Mouse (Mus musculus): ENCODE data around the gene Tmtc4.

Tmtc4 gene

DNA sequence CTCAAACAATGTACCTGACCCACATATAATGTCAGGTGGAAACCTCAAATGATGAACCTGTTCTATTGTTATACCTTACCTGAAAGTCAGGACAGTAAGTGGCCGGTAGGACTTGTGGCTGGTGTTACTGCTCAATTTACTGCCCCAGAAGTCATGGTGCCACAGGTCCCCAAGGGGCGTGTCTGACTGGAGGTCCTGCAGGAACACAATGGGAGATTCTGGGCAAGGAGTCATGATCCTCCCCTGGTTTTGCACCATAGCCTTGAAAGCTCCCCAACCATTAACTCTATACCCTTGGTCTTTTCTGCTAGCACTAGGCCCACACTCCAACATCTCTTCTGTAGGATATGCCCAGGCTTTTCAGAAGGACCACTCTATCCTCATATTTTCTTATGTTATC lies 10.7 kb downstream of the Tmtc4 start:
- DNase-seq, result peak; percentile 70

DNA sequence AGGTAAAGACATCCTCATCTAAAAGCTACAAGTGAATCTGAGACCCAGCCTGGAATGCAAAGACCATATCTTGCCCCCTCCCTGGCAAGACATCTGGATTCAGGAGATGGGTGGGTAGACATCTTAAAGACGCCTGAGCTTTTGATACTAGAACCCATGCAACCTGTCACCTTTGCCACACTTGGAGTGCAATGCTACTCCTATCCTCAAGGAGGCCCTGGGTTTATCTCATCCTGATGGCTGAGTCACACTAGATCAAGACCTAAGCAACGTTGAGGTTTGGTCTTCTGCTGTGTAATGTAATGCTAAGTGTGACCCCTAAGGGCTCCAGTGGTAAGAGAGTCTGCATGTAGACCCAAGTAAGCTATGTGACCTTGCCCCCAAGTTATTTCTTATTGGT lies 15.8 kb downstream of the Tmtc4 start:
- peak; percentile 51 for DNase-seq

- peak; percentile 89 for DNase-seq
Measured at GRCm38 (mm10) chr14:122957941-122958340, 25.9 kb downstream of the Tmtc4 start.

DNA sequence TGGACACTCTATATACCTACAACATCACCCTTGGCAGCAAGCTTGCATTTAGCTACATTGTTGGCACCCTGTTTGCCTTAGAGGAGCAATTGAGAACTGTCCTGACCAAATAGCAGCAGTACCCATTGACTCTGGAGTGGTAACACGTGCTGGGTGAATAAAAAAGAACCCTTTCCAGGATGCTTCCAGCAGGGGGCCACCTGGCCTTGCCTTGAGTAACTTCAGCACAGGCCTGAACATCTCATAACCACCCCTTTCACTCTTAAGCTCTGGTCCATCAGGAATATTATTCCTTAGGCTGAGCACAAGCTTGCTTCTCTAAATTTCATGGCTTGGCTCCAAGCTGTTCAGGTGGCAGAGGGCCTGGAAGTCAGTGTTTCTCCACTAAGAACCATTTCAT lies 30.5 kb downstream of the Tmtc4 start:
- DNase-seq, result no peak

DNA sequence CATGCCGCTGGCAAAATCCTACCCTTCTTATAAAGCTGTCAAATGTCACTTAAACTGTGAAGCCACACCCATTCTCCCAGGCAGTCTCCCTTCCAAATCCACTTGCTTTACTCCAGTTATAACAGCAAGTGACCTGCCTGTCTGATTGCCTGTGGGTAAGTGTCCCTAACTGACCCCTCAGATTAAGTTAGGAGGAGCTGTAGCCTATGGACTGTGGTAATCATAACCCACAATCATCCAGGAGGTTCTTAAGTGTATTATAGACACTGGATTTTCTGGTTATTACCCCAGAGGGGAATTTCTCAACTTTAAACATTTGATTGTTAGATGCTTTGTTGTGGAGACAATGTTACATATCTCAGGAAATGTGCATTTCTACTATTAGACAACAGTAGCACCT lies 31.3 kb downstream of the Tmtc4 start:
- no peak for DNase-seq

- DNase-seq, result no peak
Measured at GRCm38 (mm10) chr14:122951676-122952445, 32.0 kb downstream of the Tmtc4 start.

GRCm38 (mm10) chr14:122950915-122951314 lies 32.9 kb downstream of the Tmtc4 start:
- no peak for DNase-seq

- no peak for DNase-seq
Measured at GRCm38 (mm10) chr14:122943475-122943853, 40.4 kb downstream of the Tmtc4 start.

- no peak for DNase-seq
Measured at GRCm38 (mm10) chr14:122942757-122943474, 40.9 kb downstream of the Tmtc4 start.

DNA sequence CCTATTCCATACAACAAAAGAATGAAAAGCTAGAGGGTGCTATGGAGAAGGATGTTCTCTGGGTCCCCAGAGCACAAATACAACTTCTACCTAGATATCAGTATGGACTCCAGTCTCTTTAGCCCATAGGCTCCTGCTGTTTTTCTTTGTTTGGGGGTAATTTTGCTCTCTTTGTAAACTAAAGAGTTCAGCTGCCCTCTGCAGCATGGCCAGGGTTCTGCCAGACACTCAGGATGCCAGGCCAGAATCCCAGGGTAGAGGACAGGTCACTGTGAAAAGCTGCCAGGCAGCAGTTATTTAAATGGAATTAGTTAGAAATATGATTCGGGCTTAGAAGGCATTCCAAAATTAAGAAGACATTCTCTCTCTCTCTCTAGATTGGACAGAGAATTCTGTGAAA lies 47.4 kb downstream of the Tmtc4 start:
- DNase-seq, result peak; percentile 42

DNA sequence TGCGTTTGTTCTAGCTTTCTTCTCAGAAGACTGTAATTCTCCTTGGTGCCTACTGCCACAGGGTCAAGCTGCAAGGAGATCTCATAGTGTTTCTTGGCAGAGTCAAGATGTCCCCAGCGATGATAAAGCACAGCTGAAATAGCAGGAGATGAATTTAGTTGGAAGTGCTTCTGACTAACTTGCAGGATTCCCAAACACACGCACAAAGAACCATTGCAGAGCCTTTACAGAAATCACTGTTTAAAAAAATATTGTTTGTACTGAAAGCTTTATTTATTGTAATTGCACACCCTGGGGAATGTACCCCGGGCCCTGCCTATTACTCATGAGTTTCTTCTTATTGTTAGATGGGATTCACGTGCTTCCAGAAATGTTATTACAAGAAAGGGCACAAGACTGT lies 63.8 kb downstream of the Tmtc4 start:
- peak; percentile 91 for DNase-seq

- peak; percentile 41 for DNase-seq
Measured at GRCm38 (mm10) chr14:122917676-122918075, 66.2 kb downstream of the Tmtc4 start.

DNA sequence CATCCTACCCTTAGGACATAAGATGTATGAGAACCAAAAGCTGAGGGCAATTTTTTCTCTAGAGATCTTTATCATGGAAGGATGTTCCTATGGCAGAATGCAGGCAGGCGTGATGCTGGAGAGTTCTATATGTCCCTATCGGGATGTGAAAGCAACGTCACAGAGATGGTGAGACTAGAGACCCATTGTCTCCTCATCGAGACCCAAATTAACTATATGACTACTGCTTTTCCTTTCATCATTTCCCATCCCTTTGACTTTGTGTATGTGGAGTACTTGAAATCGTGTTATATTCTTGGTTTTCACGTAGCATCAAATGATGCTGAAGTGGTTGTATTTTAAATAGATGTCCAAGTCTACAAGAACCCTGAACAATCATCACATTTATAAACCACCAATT lies 70.2 kb downstream of the Tmtc4 start, which contains the start of gene Ggact:
Ggact (minus strand) TSS at position 101 of the 400 bp plus-strand sequence.
- DNase-seq, result no peak

GRCm38 (mm10) chr14:122912812-122913498 lies 70.9 kb downstream of the Tmtc4 start:
- peak; percentile 96 for DNase-seq

GRCm38 (mm10) chr14:122912137-122912536 lies 71.7 kb downstream of the Tmtc4 start:
- DNase-seq, result no peak

DNA sequence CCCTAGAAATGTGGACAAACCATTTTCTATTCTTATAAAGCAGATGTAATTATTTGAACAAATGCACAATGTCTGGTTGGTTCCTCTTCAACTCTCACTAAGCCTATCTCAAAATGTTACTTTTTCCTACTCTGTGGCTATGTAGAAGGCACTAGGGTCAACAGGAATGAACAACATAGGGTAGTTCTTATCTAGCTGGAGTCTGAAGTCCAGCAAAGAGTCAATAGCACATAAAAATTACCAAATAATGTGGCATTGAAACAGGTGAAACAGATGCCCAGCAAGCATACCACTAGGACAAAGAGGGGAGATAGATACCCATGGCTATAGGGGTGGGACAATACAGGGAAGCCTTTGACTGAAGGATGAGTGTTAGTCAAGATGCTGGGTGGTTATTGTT lies 72.6 kb downstream of the Tmtc4 start:
- peak; percentile 55 for DNase-seq

GRCm38 (mm10) chr14:122909368-122910091 lies 74.3 kb downstream of the Tmtc4 start:
- DNase-seq, result no peak

- DNase-seq, result peak; percentile 79
Measured at GRCm38 (mm10) chr14:122908075-122908474, 75.8 kb downstream of the Tmtc4 start.

- DNase-seq, result peak; percentile 55
Measured at GRCm38 (mm10) chr14:122905007-122905406, 78.8 kb downstream of the Tmtc4 start.

GRCm38 (mm10) chr14:122903923-122904351 lies 79.9 kb downstream of the Tmtc4 start:
- DNase-seq, result peak; percentile 56

- peak; percentile 98 for DNase-seq
Measured at GRCm38 (mm10) chr14:122902884-122903283, 81.0 kb downstream of the Tmtc4 start.

DNA sequence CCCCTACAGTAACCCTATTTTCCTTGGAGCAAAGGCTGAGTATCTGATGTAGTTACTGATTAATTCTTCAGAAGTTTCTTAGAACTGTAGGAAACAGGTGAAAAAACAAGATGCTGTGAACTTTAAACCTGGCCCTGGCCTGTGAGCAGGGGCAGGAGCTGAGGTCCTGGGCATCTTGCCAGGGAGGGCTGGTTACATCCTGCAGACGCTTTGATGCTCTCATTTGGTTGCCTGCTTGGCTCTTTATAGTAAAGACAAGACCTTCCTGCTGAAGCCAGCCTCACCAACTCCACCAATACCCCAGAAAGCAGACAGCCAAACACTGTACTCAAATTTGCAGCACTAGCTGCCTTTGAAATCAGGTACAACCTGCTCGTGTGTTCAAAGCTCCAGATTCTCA lies 81.7 kb downstream of the Tmtc4 start:
- DNase-seq, result peak; percentile 88

- peak; percentile 62 for DNase-seq
Measured at GRCm38 (mm10) chr14:122901715-122902114, 82.1 kb downstream of the Tmtc4 start.

Data from heart, adult 11 months (tissue).